Mouse (Mus musculus): ENCODE results near the gene Inha.

Inha gene

GRCm38 (mm10) chr1:75487405-75488161 lies 19.3 kb upstream of the Inha start:
- no peak for DNase-seq (ENCODE audit: low read depth in 1 of 2, low spot score in 2 of 2)

- no peak for DNase-seq (ENCODE audit: low read depth in 1 of 2, low spot score in 2 of 2)
These were observed 15.9 kb upstream of the Inha start for GRCm38 (mm10) chr1:75490785-75491551.

GRCm38 (mm10) chr1:75492579-75493170 lies 14.2 kb upstream of the Inha start:
- no peak for DNase-seq (ENCODE audit: low read depth in 1 of 2, low spot score in 2 of 2)

- no peak for DNase-seq (ENCODE audit: low read depth in 1 of 2, low spot score in 2 of 2)
These were observed 11.9 kb upstream of the Inha start for GRCm38 (mm10) chr1:75494878-75495548.

- no peak for DNase-seq (ENCODE audit: low read depth in 1 of 2, low spot score in 2 of 2)
These were observed 8.0 kb upstream of the Inha start for GRCm38 (mm10) chr1:75498897-75499296.

- DNase-seq (ENCODE audit: low read depth in 1 of 2, low spot score in 2 of 2) = no peak
These were observed 7.4 kb upstream of the Inha start for GRCm38 (mm10) chr1:75499441-75499840.

- DNase-seq (ENCODE audit: low read depth in 1 of 2, low spot score in 2 of 2) = no peak
These were observed 5.0 kb upstream of the Inha start for GRCm38 (mm10) chr1:75501905-75502304.

GRCm38 (mm10) chr1:75502945-75503650 lies 3.8 kb upstream of the Inha start:
- DNase-seq (ENCODE audit: low read depth in 1 of 2, low spot score in 2 of 2) = no peak

GRCm38 (mm10) chr1:75503651-75503980 lies 3.3 kb upstream of the Inha start:
- no peak for DNase-seq (ENCODE audit: low read depth in 1 of 2, low spot score in 2 of 2)

GRCm38 (mm10) chr1:75504256-75505045 lies 2.4 kb upstream of the Inha start:
- no peak for DNase-seq (ENCODE audit: low read depth in 1 of 2, low spot score in 2 of 2)

GRCm38 (mm10) chr1:75505159-75505955 lies 1.5 kb upstream of the Inha start:
- no peak for DNase-seq (ENCODE audit: low read depth in 1 of 2, low spot score in 2 of 2)

GRCm38 (mm10) chr1:75505956-75506831 lies 683 bp upstream of the Inha start, which contains the start of gene Obsl1:
TSS of gene Obsl1 (minus strand) at chr1:75506452.
- DNase-seq (ENCODE audit: low read depth in 1 of 2, low spot score in 2 of 2) = no peak

GRCm38 (mm10) chr1:75509586-75509985 lies 2.7 kb downstream of the Inha start:
- no peak for DNase-seq (ENCODE audit: low read depth in 1 of 2, low spot score in 2 of 2)

GRCm38 (mm10) chr1:75510154-75510553 lies 3.3 kb downstream of the Inha start:
- no peak for DNase-seq (ENCODE audit: low read depth in 1 of 2, low spot score in 2 of 2)

- DNase-seq (ENCODE audit: low read depth in 1 of 2, low spot score in 2 of 2) = no peak
These were observed 4.7 kb downstream of the Inha start for GRCm38 (mm10) chr1:75511437-75512210.

GRCm38 (mm10) chr1:75512550-75512949 lies 5.7 kb downstream of the Inha start:
- DNase-seq (ENCODE audit: low read depth in 1 of 2, low spot score in 2 of 2) = no peak

GRCm38 (mm10) chr1:75516703-75517380 lies 10.0 kb downstream of the Inha start:
- no peak for DNase-seq (ENCODE audit: low read depth in 1 of 2, low spot score in 2 of 2)

Data from monocyte, adult 2 months (primary cell).